Mouse (Mus musculus) left cerebral cortex, adult 11 months (tissue): Measurements from ENCODE around the gene Tmem139.

Source experiments
- DNase-seq: peaks from one replicate; pipeline ENCODE4 v3.0.0; 2022; ENCODE audit warnings: low spot score

Tmem139 gene

DNA sequence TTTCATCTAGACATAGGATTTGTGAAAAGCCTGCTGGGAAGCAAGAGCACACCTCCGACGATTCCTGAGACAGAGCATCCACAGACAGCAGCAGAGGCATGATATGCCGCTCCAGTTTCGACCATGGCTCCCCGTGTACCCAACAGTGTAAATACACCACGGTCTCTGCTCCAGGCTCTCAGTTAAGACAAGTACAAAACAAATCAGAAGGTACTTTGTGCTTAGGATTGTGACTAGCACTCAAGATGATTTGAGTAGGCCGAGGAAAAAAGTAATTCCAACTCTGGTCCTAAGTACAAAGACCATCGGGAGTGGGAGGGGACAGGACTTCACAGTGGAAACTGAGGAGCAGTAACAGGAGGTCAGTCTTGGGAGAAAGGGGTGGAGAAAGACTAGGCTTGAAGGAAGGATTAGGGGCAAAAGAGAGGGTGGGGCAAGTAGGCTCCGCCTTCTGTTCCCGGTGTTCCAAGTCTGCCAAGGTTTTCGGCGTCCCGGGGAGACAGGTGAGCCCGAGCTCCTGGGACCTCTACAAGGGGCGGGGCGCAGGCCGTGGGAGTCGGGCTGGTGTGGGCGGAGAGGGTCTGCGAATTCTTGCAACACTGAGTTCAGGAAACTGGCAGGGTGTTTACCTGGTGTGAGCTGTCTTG is at the start of gene Tmem139:
Tmem139 (plus strand) TSS at position 447 of the 647 bp plus-strand sequence.
- no peak for DNase-seq

- no peak for DNase-seq
Observed at GRCm38 (mm10) chr6:42215028-42215427, 46.7 kb upstream of the Tmem139 start, which contains the start of gene Tas2r144. TSS of gene Tas2r144 (plus strand) at chr6:42215328.

GRCm38 (mm10) chr6:42222286-42222685 is 39.5 kb upstream of the Tmem139 start:
- DNase-seq = no peak

DNA sequence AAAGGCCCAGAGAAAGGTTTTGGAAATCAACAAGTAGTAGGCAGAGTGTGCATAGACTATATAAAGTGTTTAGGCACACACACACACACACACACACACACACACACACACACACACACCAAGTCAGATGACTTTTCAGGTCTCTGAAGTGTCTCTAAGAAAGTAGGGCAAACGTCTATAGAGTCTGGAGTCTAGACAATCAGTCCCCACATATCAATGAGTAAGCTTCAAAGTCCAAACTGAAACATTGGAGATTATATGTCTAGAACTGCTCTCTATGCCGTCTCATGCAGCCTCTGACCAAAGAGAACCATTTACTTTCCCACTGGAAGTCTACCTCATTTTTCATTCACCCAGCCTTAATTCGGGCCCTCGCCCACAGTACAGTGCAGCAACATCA is 36.7 kb upstream of the Tmem139 start:
- no peak for DNase-seq

DNA sequence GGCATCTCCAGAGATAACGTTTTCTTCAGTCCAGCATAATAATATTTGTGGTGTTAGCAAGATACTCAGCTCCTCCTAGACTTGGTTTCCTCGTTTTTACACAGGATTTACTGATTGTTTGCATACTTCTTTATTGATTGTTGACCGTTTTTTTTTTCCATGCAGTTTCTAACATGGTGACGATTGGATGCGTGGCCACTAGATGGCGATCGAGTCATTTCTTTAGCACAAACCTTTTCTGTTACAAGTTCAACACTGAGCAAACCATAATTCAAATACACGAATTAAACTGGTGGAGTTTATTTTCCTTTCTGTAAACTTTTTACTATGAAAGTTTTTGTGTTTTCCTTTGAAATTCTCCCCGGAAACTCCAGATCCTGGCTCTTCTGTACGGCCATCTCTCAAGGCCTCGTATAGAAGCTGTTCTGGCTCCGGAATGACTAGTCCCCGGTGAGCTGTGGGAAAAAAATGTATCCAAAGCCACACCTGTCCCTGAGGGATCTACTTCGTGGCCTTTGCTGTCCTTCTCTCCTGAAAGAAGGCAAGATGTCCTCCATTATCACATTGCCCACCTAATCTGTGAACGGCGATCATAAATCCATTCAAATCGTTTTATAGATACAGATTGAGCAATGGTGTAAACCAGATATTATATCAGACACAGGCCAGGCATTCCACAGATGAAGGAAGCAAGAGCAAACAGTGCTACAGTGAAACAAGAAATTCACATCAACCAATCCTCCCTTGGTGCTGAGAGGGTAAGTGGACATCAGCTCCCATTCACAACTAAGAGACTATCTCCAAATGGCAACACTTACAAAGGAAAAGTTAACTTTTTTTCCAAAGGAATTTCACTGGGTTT is 34.3 kb upstream of the Tmem139 start:
- DNase-seq = no peak

GRCm38 (mm10) chr6:42229610-42230009 is 32.2 kb upstream of the Tmem139 start:
- no peak for DNase-seq

DNA sequence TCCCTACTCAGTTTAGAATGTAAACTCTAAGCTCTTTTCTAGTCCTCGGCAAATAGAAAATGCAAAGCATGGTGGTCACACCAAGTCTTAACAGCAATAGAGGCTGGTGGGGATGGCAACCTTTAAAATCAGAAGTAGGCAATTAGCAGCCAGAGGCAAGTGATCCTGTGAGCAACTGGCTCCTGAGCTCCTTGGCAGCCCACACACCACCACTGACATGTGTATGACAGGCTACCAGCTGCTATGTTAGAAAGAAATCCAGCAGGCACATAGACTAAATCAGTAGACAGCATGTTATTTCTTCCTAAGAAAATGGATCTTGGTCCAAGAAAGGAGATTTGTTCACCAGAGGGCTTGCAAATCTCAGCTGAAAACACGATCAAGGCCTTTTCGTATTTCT is 30.6 kb upstream of the Tmem139 start:
- DNase-seq = peak; percentile 32

DNA sequence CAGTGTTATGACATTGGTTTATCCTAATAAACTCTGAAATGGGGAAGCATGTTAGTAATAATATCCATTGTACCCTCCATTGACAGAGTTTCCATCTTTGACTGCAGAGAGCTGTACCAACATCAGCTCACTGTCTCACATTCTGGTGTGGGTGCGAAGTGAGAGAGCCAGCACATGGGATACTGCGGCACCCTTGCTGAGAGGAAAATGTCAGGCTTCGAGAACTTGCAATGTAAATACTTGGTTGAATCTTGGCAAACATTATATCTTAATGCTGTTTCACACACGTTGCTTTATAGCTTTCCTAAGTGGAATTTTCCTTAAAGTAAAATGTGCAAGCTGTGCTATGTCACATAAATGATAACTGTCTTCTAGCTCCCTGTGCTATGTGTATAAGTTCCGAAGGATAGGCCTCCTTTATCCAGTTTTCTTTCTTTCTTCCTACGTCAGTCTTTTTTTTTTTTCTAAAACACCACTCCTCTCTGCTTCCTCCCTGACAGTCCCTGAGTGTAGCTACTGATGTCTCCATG is 24.4 kb upstream of the Tmem139 start:
- no peak for DNase-seq

DNA sequence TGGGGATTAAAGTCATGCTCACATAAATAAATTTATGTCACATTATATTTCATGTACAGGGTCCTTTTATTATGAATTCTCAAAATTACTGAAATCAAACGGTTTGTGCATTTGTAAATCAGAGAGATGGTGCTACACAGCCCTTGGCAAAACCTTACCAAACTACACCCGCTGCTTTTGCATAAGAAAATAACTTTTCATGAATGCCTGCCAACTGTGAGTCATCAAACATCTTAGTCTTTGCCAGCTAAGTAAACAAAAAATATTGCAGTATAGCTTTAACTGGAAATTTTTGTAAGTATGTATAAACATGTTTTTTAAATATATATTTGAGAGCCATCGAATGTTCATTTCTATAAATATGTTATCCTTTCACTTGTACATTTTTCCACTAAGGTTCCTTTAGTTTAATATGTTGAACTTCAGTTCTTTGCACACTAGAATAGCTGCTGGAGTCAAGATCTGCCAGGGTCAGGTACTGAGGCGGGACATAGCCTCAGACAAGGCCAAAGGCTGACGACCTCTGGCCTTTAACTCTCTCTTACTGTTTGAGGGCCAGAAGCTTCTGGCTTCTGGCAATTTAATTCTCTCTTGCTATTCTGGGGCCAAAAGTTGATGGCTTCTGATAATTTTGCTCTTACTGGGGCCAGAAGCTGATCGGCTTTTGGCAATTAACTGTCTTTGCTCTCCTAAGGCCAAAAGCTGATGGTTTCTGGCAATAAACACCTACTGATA is 20.3 kb upstream of the Tmem139 start:
- DNase-seq = no peak

GRCm38 (mm10) chr6:42245711-42246353 is 15.9 kb upstream of the Tmem139 start, which contains the start of gene Gstk1:
TSS of gene Gstk1 (plus strand) at chr6:42245935.
- peak; percentile 57 for DNase-seq

GRCm38 (mm10) chr6:42247173-42247572 is 14.6 kb upstream of the Tmem139 start:
- no peak for DNase-seq

- DNase-seq = no peak
Observed at GRCm38 (mm10) chr6:42247981-42248380, 13.8 kb upstream of the Tmem139 start.

GRCm38 (mm10) chr6:42251791-42252190 is 10.0 kb upstream of the Tmem139 start:
- no peak for DNase-seq

GRCm38 (mm10) chr6:42253103-42253502 is 8.7 kb upstream of the Tmem139 start:
- no peak for DNase-seq

- no peak for DNase-seq
Observed at GRCm38 (mm10) chr6:42257303-42257863, 4.4 kb upstream of the Tmem139 start.

DNA sequence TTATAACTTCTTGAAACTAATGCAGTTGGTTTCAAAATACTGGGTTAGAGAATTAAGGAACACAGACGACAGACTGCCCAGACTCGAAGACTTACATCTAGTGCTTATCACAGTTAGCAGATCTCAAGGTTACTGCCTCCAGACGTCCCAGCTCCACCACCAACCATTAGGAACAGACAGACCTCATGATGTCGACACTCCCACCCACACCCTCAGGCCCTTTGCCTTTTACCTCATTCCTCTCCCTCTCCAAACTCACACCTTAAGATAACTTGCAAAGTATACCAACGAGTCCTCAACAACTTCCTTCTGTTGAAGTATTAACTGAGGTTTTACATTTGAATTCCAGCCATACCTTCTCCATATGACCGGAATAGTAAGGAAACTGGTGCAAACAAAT is 1.3 kb upstream of the Tmem139 start:
- no peak for DNase-seq

DNA sequence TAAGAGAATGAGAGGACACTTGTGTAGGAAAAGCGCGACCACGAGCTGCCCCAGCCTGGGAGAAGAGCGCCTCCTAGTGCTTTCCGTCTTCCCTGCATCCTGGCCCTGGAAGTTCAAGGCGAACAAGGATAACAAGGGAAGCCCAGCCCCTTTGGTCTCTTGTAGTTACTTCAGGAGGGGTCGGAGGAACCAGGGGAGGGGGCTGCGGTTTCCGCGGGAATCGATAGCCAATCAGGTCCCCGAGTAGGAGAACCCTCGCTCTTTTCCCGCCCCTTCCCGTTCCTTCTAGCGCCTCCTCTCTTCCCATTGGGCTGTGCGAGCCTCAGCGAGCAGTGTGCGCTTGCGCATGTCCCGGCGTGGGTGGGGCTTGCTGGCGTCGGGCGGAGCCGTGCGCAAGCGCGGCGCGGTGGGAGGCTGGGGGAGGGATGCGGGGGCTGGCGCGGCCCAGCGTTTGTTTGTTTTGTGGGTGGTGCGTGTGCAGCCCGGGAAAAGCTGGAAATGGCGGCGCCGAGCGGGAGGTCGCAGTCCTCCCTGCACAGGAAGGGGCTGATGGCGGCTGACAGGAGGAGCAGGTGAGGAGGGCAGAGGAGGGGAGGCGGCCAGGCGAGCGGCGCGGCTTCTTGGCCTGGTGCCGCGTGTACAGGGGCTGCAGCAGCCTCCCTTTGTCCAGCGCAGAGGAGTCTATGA is 3.0 kb downstream of the Tmem139 start, which contains the start of gene Casp2:
Casp2 (plus strand) TSS at position 360 of the 687 bp plus-strand sequence.
- DNase-seq = peak; percentile 98

DNA sequence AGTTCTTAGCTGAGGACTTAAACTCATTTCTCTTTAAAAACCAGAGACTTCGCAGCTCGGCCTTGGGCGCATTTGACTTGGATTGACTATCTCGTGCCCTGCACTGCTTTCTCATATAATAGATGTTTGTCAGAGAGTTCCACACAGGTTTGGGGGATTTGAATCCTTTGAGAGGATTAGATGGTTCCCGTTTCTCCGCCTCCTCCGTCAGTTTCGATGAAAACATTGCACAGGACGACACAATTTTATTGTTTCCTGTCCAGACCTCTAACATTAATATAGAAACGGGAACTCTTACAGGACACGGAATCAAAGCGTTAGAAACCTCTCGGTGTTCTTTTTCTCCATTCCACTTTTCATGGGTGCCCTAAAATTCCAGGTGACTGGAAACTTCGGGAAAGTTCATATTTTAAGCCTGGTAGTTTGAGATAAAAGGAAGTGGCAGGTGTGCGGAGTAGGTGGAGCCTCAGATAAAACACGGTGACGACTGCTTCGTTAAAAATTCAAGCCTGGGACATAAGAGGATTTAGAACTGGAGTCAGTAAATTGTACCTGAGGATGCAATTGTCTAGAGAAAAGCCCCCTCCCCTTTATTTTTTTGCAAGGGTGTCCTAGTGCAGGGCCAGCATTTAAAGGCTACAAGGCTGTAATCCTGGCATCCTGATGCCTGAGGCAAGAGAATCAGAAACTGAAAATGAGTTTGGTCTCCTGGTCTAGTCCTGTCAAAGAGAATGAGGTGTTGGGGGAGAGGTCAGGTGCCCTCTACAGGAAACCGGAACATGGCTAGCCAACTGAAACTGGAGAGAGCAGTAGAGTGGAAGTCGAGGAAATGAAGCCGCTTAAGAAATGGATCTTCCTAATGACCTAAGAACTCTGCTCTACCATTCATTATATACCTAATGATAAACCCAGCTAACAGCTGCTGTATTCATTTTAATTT is 3.9 kb downstream of the Tmem139 start:
- no peak for DNase-seq

GRCm38 (mm10) chr6:42270817-42271216 is 9.0 kb downstream of the Tmem139 start:
- DNase-seq = no peak

DNA sequence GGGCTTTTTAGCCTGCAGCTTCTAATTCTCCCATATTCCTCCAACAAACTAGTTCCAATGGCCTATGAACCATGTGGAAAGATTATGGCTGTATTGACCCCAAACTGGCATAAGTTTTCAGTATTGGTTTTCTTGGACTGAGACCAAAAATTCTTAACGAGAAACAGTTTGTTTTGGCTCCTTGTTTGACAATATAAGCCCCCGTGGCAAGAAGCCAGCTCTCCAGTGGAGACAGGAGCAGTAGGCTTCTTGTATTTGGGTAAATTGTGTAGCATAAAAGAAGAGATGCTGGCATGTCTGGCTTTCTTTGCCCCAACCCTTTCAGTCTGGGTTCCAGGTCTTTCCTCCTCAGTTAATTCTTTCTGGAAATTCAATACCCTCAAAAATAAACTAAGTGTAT is 14.4 kb downstream of the Tmem139 start:
- DNase-seq = no peak
